Mouse (Mus musculus) forebrain, postnatal 0 days (tissue): Measurements from ENCODE around the gene Adamts6. TPM values are rescaled to one million over a fixed set of nuclear protein-coding genes. Genes with fewer than 3 reads are reported as not detected.

Source experiments
- ATAC-seq: fragments of 200-750 bp; cut with Nextera tagmentation; 2 replicates; pipeline ENCODE4 v1.8.0; 2017; ENCODE audit warnings: mild to moderate bottlenecking, moderate library complexity
- DNase-seq: peaks from one replicate; pipeline ENCODE4 v3.0.0-alpha.2; 2015
- H3K27ac ChIP-seq: fragments of 300-500 bp; sonication (generic); 2 replicates; pipeline ENCODE4 v1.5.1; 2014; ENCODE audit warnings: low read depth, mild to moderate bottlenecking, antibody characterized with exemption, low read length, moderate library complexity, mixed read lengths
- H3K27me3 ChIP-seq: fragments of 300-500 bp; sonication (generic); 2 replicates; pipeline ENCODE4 v1.6.1; 2014; ENCODE audit warnings: mild to moderate bottlenecking, low read length, mixed read lengths; ENCODE audit not compliant: insufficient read depth
- H3K36me3 ChIP-seq: fragments of 300-500 bp; sonication (generic); 2 replicates; pipeline ENCODE4 v1.6.1; 2014; ENCODE audit warnings: mild to moderate bottlenecking, moderate library complexity; ENCODE audit not compliant: insufficient read depth
- H3K4me1 ChIP-seq: fragments of 300-500 bp; sonication (generic); 2 replicates; pipeline ENCODE4 v1.6.1; 2014; ENCODE audit warnings: antibody characterized with exemption; ENCODE audit not compliant: insufficient read depth
- H3K4me2 ChIP-seq: fragments of 300-500 bp; sonication (generic); 2 replicates; pipeline ENCODE4 v1.6.1; 2014; ENCODE audit warnings: low read depth, mild to moderate bottlenecking, moderate library complexity
- H3K4me3 ChIP-seq: fragments of 300-500 bp; sonication (generic); 2 replicates; pipeline ENCODE4 v1.5.1; 2014; ENCODE audit warnings: low read depth, low read length, mixed read lengths
- H3K9ac ChIP-seq: fragments of 300-500 bp; sonication (generic); 2 replicates; pipeline ENCODE4 v1.6.1; 2014; ENCODE audit warnings: mild to moderate bottlenecking
- H3K9me3 ChIP-seq: fragments of 300-500 bp; sonication (generic); 2 replicates; pipeline ENCODE4 v1.6.1; 2016; ENCODE audit warnings: low read length
- CTCF ChIP-seq: sonication (generic); IDR thresholded peaks from 2 replicates; pipeline ENCODE4 v1.5.1; 2016; ENCODE audit warnings: antibody characterized with exemption, control low read depth, low read depth
- WGBS: fragments of 180-500 bp; shearing (Covaris S2); extraction: QIAGEN DNeasy Blood & Tissue Kit; methylation state at CpG from one replicate; pipeline ENCODE4 v1.1.7; 2014; 5-methylcytosine and 5-hydroxymethylcytosine counted together
- polyA plus RNA-seq: library from polyadenylated mRNA; unstranded; fragments of >200 nt; fragmentation: Nextera tagmentation; extraction: Ambion mirVana; gene quantifications from 2 replicates; pipeline ENCODE4 v1.2.1, GENCODE M21; 2015
- total RNA-seq: library from RNA; depleted of rRNA; stranded (reverse); fragments of >200 nt; gene quantifications from 2 replicates; pipeline ENCODE4 v1.2.3, GENCODE M21; 2014

The Adamts6 gene
- total and polyA plus RNA-seq, 2 experiments from 2014 or later = 0.62 to 4.6 TPM

DNA sequence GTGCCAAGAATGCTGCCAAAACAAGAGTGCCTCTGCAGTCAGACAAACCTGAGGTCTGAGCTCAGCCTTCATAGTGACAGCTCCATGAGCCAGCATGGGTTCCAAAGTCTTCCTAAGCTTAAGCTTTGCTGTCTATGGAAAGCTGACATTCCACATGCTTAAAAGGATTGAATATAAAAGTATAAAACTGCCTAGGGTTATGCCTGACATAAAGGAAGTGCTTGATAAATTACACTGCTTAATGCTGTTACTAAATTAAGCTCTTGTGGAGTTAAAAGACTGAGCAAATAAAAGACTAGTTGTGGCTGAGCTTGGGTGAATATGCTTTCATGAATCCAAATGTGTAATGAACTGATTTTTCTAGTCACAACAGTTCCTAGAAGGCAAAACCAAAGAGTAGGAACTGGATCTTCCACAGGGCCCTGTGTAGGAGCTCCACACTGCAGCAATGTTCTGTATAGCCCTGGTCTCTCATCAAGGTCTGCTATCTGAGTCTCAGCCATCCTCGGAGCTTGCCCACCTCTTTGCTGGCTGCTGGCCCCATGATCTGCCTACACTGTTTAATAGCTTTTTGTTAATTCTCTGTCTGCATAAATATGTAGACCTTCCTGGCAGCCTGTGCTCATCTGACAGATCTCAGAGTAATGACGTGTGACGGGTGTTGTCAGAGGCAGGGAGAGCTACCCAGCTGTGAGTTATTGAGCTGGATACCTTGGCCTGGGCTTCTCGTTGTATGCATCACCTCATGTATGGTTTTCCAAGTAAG is 203.6 kb downstream of the Adamts6 start:
- no peak overlapping the region for H3K9ac ChIP-seq
- H3K9me3 ChIP-seq = no peaks in the 10 kb centered on the region
- H3K4me3 ChIP-seq = no peak overlapping the region
- no peaks in the 10 kb centered on the region for H3K27me3 ChIP-seq
- no peaks in the 10 kb centered on the region for H3K4me1 ChIP-seq
- H3K27ac ChIP-seq = no peak overlapping the region
- no peaks in the 10 kb centered on the region for H3K36me3 ChIP-seq
- WGBS = 57% methylated on average over 4 of the region's 4 CpGs
- H3K4me2 ChIP-seq = no peak overlapping the region
- no peak for TF ChIP-seq CTCF
- ATAC-seq = peak; percentile 88
- DNase-seq = no peak

DNA sequence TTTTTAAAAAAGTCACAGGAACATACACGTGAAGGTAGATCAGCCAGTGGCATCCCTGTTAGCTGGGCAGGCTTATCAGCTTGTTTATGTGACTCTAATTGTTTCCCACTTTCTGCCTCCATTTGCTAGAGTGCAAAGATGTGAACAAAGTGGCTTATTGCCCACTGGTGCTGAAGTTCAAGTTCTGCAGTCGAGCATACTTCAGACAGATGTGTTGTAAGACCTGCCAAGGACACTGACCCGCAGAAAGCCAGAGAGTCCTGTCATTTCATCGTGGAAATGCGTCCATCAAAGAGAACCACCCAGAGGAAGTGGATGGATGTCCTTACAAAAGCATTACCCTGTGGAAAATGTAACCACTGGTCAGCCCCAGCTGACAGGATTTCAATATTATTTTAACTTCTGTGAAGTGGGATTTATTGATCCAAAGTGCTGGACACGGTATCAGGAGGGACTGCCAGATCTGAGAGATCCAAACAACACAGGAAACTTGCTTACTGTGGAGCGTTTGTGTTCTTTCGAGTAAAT is 205.9 kb downstream of the Adamts6 start:
- DNase-seq (no peak), ATAC-seq (no peak)
- no peak for TF ChIP-seq CTCF
- Histone ChIP-seq H3K36me3 (no peaks in the 10 kb centered on the region), H3K4me1 (no peaks in the 10 kb centered on the region), H3K27me3 (no peaks in the 10 kb centered on the region), H3K4me2 (no peak overlapping the region), H3K9me3 (no peaks in the 10 kb centered on the region), H3K27ac (no peak overlapping the region), H3K4me3 (no peak overlapping the region), H3K9ac (no peak overlapping the region)
- WGBS = 77% methylated on average over 8 of the region's 8 CpGs

DNA sequence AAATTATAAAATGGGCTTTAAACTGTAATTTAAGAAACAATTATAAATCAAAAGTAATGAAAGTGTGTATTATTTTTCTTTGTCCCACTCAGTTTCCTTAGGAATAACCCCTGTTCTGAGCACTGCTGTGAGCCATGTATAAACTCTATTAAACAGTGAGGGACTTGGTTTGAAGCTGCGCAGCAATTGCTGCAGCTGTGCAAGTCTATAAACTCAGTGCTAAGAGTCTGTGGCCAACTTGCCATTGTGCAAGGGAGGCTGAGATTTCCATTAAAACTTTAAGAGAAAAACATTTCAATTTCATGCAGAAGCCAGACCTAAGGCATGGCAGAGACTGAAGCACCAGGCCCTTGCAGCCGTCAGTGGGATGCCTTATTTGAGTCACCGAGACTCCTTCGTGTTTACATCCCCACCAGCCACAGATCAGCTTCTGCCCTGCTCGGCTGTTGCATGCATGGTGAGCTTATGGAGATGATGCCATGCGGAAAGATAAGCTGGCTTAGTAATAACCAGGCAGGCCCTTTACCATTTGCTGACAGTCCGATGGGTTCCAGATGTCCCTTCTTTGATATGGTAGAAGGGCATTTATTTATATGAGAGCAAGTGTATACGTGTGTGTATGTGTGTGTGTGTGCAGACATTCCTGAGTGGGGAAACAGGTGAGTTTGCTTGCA is 206.7 kb downstream of the Adamts6 start:
- Histone ChIP-seq H3K27ac (no peak overlapping the region), H3K27me3 (no peaks in the 10 kb centered on the region), H3K36me3 (no peaks in the 10 kb centered on the region), H3K9ac (no peak overlapping the region), H3K4me3 (no peak overlapping the region), H3K4me1 (no peaks in the 10 kb centered on the region), H3K9me3 (no peaks in the 10 kb centered on the region), H3K4me2 (no peak overlapping the region)
- WGBS = 77% methylated on average over 8 of the region's 8 CpGs
- no peak for TF ChIP-seq CTCF
- no peak for DNase-seq
- ATAC-seq = no peak

DNA sequence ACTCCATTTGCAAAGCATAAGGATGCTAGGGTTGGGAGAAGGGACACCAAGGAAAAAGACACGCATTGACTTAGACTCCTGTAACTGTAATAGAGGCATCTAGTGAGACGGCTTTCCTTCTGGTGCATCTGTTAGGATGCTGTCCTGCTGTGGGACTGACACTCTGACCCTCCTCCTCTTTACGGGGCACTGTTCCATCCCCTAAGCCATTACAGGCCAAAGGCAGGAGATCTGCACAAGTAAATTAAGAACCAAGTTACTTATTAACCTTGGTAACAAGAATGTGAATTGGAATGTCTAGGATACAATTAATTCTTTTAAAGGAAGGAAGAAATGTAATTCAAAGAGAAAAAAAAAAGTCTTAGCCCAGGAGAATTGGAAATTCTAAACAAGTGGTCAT is 210.0 kb downstream of the Adamts6 start:
- ATAC-seq (no peak), DNase-seq (no peak)
- no peak overlapping the region for H3K27ac ChIP-seq
- H3K9ac ChIP-seq = no peak overlapping the region
- no peaks in the 10 kb centered on the region for H3K27me3 ChIP-seq
- no peak overlapping the region for H3K4me3 ChIP-seq
- H3K9me3 ChIP-seq = no peaks in the 10 kb centered on the region
- H3K4me1 ChIP-seq = no peaks in the 10 kb centered on the region
- H3K36me3 ChIP-seq = no peaks in the 10 kb centered on the region
- 74% methylated on average over 3 of the region's 3 CpGs for WGBS
- TF ChIP-seq CTCF = no peak
- H3K4me2 ChIP-seq = no peak overlapping the region

DNA sequence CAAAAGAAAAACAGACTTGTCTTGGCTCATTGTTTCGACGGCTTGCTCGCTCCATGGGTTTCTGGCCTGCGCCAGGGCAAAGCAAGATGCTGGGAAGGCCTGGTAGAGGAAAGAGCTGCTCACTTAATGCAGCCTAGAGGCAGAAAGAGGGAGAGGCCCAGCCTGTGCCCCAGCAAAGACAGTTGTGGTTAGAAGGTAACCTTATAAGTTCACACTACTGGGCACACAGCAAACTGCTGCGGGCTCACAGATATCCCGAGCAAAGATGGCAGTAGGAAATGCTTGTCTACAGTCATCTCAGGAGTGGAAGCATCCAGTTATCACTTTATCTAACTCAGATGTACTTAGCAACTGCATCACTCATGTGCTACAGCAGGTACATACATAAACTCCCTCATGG is 211.0 kb downstream of the Adamts6 start:
- Histone ChIP-seq H3K27me3 (no peaks in the 10 kb centered on the region), H3K27ac (no peak overlapping the region)
- ATAC-seq = no peak

DNA sequence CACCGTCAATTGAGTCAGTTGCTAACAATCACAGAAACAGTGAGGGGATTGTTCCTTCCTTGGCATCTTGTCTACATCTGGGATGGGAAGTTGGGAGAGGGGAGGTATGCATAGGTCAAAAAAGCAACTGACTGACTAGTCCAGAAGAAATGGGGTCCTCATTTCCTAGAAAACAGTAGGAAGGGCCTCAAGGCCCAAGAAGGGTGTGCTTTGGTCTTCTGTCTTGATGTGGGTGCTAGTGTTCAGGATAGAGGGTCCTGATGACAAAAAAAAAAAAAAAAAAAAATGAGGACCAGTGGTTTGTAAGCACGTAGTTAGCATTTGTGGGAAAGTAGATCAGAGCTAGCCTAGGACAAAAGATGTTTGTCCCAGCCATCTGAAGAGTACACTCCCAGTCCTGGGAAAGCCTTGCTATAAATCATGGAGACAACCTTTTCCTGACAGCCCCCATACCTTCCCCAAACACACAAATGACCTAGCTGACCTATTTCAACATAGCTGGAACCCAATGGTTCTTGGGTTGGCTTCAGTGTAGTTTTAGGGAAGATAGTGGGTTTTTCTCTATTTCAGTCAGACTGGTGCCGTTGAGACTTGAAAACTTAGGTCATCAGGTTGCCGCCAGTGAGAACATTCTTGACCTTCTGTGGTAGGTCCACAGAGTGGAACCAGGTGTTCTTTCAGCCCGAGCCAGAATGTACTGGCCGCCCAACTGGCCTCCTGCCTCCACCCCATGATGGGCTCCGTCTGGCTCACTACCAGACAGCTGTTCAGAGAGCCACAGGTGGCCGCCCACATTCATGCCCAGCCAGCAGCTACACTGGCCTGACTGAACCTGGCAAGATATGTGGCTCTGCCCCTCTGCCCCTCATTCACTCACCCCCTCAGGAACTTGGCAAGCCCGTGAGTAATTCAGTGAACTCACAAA is 211.7 kb downstream of the Adamts6 start:
- Histone ChIP-seq H3K4me1 (no peaks in the 10 kb centered on the region), H3K27me3 (no peaks in the 10 kb centered on the region), H3K4me3 (no peak overlapping the region), H3K4me2 (no peak overlapping the region), H3K36me3 (no peaks in the 10 kb centered on the region), H3K9me3 (no peaks in the 10 kb centered on the region), H3K27ac (no peak overlapping the region), H3K9ac (no peak overlapping the region)
- TF ChIP-seq CTCF = no peak
- no peak for DNase-seq
- ATAC-seq = 0 out of 2 replicates have a peak, but pooled peaks have one; percentile 38
- 72% methylated on average over 9 of the region's 9 CpGs for WGBS

More for the DNA sequence above, 211.0 kb downstream of the Adamts6 start:
- Histone ChIP-seq H3K36me3 (no peaks in the 10 kb centered on the region), H3K4me3 (no peak overlapping the region), H3K9me3 (no peaks in the 10 kb centered on the region), H3K9ac (no peak overlapping the region), H3K4me2 (no peak overlapping the region), H3K4me1 (no peaks in the 10 kb centered on the region)
- no peak for DNase-seq
- WGBS = 94% methylated on average over 6 of the region's 6 CpGs
- no peak for TF ChIP-seq CTCF
